Mouse (Mus musculus): ENCODE results near the gene Gm9857.

The Gm9857 gene

DNA sequence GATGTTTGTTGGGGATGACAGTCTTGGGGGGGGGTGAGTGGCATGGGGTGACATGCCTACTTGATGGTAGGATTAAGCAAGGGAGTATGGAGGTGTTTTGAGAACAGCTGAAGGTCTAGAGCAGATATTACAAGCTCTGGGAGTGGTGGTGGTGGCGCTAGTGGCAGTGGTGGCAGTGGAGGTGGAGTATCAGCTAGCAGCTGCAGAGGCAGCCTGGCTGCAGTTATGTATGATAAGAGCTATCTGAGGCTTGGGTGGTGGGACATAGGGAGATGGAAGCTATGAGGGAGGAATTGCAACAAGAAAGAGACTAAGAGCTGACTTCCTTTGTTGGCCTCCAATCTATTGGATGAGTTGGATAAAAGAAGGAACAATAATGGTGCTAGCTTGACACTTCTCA lies 18.4 kb downstream of the Gm9857 start:
- no peak for DNase-seq

DNA sequence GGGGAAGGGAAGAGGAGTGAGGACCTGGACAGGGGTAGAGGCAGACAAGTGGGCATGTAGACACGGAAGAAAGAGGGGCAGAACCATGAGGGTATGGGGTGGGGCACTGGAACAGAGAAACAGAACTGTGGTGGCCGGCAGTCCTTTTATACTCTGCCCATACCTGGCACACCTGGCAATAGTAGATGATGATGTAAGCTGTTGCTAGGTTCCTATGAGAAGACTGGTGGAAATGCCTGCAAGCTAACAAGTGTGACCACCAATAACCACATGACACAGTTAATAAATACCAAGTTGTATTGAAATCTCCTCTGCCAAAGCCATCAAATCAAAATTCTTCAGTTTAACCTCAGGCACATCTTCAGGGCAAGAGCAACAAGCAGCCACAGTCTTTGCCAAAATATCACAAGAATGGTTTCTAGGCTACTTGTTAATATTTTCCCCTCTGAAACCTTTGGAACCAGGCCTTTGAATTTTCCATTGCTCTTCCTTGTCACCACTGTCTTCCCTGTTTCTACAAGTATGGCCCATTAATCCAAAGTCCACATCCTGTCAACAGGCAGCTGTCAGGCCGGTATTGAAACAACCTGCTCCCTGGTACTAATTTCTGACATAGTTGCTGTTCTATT lies 19.7 kb downstream of the Gm9857 start:
- DNase-seq = no peak

DNA sequence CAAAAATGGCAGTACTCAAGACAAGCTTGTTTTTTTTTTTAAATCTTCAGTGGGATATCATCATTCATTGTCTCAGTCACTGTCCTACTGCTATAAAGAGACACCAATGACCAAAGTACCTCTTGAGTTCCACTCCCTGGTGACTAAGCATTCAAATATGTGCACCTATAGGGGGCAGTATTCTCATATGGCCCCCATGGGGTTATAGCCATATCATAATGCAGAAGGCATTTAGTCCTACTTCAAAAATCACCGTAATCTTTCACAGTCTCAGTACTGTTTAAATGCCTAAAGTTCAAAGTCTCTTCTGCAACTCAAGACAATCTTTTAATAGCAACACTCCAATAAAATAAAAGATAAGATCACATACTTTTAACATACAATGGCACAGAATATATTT lies 21.4 kb downstream of the Gm9857 start:
- DNase-seq = no peak

DNA sequence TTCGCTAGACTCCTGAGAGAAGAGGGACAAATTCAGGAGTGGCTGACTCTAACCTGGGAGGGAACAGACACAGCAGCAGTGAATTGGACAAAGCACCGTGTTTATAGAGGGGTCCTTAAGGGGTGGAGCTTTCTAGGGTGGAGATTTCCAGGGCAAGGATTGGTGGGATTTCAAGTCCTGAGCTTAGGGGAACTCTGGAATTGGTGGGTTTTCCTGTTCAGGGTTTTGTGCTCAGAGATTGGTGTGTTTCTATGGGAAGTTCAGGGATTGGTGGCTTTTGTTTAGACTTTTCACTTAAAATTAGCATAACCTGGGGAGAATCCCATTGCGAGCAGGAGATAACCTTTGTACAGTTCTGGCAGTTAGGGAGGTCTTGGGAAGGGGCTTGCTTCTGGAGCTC lies 22.3 kb downstream of the Gm9857 start:
- no peak for DNase-seq

DNA sequence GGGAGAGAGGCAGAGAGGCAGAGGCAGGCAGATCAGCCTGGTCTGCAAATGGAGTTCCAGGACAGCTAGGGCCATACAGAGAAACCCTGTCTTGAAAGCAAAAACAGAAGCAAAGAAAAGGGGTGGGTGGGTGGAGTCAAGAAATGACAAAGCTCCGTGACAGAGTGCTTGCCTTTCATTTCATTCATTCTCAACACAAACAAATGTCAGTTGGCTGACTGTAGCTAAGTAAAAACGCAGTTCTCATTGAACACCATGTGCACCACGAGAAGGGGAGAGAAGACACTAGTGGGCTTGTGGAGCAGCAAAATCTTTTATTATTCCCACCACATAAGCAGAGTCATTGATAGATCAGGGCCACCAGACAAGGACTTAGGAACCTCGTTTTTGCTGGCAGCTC lies 23.4 kb downstream of the Gm9857 start:
- DNase-seq = no peak

DNA sequence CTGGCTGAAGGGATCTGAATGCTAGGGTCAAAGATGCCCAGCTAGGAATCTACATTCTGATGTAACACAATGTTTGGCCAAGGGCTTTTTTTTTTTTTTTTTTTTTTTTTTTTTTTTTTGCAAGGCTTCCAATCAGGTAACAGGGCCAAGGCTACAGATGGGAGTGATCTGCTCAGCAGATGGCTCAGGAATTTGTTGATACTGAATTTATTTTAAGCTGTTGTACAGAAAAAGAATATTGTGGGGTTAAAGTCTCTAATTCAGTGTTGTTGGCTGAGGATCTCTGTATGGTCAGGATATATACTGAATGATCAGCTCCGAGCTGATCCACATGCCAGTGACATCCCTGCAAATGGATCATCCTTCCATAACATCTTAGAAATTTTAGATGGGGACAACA lies 24.2 kb downstream of the Gm9857 start:
- DNase-seq = no peak

DNA sequence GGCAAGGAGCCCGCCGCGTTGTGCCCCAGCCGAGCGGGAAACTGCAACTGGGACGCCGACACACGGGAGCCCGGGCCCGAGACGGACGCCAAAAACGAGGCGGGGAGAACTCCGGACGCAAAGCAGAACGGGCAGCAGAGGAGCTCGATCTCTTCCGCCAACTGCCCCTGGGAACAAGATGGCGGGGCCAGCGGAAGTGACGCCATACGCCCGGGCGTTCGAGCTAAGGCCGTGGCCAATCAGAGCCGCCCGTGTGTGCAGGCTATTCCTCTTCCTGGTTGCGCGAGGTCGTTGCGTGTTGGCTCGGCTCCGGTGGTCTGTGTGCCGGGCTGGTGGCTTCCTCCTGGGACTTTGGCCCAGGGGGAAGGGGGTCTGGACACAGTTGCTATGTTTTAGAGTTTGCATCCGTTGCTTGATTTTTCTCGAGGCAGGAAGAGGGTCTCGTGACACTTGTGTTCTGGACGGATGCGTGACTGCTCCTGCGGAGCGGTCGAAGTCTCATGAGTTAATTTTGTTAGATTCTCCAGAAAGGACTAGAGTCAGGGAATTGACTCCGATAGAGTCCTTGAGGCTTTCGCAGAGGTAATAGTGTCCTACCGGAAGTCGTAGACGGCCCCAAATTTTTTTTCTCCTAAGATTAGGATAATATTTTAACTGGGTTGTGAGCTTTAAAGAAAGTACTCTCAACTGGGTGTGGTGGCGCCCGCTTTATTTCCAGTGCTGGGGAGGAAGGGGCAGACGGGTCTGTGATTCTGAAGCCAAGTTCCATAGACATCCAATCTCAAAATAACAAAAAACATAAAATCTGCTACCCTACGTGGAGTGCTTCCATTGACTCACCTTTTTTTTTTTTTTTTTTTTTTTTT lies 28.5 kb downstream of the Gm9857 start, which contains the start of gene Prpf38b:
Gene Prpf38b (minus strand): TSS at position 180 of the 866 bp plus-strand sequence.
- peak; percentile 94 for DNase-seq

DNA sequence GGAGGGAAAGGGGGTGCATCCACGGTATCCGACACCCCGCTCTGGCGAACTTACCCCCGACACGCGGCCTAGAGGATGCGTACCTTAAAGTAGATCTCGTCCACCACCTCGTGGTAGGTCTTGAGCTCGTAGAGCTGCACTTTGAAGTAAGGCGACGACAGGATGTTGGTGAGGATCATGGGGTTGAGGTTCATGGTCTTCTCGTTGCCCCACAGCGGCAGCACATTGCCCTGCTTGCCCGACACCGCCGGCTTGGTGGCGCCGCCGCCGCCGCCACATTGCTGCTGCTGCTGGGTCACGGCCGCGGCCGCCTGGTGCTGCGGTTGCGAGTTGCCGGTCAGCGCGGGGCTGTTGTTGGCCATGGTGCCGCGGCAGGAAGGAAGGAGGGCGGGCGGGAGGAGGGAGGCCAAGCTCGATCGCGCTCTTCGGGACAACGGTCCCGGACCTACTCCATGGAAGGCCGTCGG lies 29.1 kb downstream of the Gm9857 start:
- peak; percentile 87 for DNase-seq

DNA sequence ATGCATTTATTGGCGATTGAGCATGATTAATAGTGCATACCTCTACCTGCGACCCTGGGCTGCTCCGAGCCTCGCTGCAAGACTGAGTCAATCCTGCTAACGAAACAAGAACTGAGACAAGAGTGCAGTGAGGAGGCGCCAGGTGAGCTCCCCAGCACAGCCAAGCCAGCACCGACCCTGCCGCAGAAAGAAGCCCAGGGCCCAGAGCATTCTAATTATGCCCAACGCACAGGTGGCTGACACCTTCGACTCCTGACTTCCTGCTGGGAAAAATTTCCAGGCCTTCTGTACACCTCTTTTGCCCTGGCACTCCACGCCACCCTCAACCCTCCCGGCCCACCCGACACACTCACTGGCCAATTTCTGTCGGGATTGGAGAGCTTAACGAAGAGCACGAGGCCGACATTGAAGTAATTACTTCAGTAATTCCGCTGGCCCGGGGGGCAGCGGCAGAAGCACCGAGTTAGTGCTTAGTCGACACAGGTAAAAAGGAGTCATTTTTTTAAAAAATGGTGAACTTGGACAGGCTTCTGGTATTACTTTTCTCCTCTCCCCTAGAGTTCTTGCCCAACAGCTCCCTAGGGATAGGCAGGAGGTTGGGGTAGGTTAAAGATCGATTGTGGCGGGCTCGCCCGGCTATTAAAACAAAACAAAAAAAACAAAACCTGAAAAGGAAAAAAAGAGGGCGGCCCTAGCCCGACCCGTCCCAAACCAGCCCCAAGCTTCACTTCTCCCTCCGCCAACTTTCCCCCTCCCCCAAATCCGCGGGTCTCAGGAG lies 29.8 kb downstream of the Gm9857 start:
- DNase-seq = peak; percentile 42

DNA sequence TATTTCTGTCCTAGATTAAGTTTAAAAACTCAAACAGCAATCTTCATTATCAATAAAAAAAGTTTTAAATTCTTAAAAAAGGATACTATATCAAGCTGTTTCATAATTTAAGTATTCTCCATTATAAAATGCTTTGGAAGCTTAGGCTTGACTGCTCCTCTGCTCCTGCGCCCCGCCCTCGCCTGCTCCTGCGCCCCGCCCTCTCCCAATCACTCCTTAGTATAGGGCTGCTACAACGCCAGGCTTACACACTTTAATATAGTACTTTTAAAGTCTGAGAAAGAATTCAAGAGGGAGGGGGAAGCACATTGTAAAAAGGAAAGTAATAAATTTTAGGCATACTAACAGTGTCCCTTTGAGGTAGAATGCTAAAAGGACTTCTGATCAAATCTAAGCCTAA lies 37.3 kb downstream of the Gm9857 start:
- no peak for DNase-seq

DNA sequence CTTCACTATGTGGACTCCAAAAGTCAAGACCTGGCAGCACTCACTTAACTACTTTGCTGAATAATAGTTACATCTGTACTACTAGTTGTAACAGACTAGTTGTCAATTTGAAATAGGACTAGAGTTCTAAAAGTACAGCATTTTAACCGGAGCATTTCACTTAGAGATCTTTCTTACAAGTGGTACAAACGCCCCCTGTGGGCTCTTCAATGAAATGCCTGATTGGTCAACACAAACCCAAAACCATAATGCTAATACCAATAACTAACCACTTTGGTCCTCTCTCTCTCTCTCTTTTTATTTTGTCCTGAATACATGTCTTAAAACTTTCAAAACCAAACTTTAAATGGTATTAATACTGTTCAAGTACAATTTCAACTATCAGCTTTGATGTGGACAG lies 38.2 kb downstream of the Gm9857 start:
- DNase-seq = no peak

DNA sequence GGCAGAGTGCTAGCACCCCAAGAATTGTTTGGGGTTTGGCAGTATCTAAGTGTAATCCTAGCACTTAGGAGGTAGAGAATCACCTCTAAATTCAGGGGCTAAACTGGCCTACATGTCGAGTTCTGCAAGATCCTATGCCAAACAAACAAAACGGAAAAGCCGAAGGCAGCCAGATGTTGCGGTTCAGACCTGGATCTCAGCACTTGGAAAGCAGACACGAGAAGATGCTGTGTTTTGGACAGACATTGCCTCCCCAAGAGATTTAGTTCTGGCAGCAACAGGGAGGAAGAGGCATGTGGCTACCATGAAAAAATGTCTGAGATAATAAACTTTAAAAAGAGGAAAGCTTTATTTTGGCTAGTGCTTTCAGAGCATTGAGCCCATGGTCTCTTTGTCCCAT lies 39.6 kb downstream of the Gm9857 start:
- DNase-seq = no peak

DNA sequence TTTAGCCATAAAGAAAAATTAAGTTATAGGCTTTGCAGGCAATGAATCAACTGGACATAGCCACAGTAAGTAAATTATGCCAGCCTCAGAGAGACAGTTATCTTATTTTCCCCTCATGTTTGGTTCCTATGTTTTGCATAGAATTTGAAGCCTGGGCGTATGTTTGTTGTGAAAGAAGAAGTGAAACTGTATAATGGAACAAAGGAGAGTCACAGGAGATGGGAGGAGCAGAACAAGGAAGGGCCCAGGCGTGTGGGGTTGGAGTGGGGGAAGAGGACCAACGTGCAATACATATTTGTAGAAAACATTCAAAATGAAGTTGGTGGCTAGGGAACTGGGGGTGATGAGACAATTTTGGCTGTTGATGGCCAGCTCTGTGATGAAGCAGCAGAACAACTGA lies 40.1 kb downstream of the Gm9857 start:
- DNase-seq = no peak

DNA sequence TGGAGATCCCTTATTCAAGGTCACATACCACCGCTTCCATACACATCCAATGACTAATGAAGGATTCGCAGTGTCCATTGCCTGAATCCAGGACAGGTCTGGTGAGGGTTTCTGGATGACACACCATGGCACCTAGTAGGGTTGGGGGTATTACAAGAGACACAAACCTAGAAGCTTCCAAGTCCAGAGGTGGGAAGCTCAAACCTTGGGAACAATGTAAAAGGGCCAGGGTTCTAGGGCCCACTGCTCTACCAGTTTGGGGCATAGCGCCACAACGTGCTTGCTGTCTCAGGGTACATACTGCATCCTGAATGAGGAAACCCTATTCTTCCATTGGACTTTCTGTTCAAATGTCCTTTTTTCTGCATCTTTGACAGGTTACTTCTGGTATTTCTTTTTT lies 41.6 kb downstream of the Gm9857 start:
- DNase-seq = no peak

DNA sequence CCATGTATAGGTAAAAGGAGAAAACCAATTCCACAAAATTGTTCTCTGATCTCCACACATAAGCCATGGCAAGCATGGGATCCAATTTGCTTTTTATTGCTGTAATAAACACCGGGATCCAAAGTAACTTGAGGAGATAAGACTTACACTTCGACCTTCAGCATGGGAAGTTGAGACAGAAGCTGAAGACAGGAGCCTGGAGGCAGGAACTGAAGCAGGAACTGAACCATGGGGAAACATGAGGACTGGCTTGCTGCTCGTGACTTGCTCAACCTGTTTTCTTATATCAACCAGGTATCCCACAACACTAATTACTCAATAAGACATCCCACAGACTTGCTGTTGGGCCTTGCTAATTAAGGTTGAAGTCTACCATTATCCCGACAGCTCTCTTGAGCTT lies 47.3 kb downstream of the Gm9857 start:
- no peak for DNase-seq

DNA sequence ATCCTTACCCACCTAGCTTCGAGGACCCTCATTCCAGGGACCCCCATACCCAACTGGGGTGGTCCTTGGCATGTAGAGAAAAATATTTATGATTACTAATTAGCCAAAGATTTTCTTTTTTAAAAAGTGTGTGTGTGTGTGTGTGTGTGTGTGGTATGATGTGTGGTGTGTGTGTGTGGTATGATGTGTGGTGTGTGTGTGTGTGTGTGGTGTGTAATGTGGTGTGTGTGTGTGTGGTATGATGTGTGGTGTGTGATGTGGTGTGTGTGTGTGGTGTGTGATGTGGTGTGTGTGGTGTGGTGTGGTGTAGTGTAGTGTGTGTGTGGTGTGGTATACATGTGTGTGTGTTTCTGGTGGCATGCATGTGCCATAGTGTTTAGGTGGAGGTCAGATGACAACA lies 48.2 kb downstream of the Gm9857 start:
- no peak for DNase-seq
